16 mouse cellular contexts compared by ENCODE assay signal in genomic region chr11:75861653-75862052, GRCm38 (mm10).
DNase-seq lines count a peak whose midpoint lies in the region; ATAC-seq and TF ChIP-seq lines count a peak whose summit lies in the region.
"Had no signal": no experiment of that assay in that cellular context is flagged by ENCODE, and none has a peak within 500 bp of the region (broad histone marks: within the 10 kb centered on the region; RNA-seq: fewer than 3 reads in every experiment).

No protein-coding gene starts in this region.

- no peak for DNase-seq in limb, embryonic 14.5 days (ENCODE audit: low spot score)
- DNase-seq in frontal cortex, postnatal 14 days (ENCODE audit: low spot score in 2 of 2) = no peak
- DNase-seq in left cerebral cortex, adult 8-10 months (ENCODE audit: low spot score in 2 of 2) = no peak
- DNase-seq in thymus, postnatal 10 days (ENCODE audit: low spot score in 2 of 2) = no peak
- DNase-seq: adrenal gland, adult 8-10 months; B cell, adult 2 months; forebrain, postnatal 0 days; heart, postnatal 14 days; thymus, postnatal 36 days had no signal

- no peak overlapping the region for H3K27ac ChIP-seq in hindbrain, embryonic 16.5 days (ENCODE audit: low read depth, low read length)
- H3K27ac ChIP-seq in hindbrain, embryonic 12.5 days = no peak overlapping the region
- H3K27ac ChIP-seq in neural tube, embryonic 13.5 days (replicated peaks) = no peak overlapping the region; the same call in 1 of the 2 replicates
- H3K27ac ChIP-seq in neural tube, embryonic 15.5 days (replicated peaks) = no peak overlapping the region
- no peak overlapping the region for H3K27ac ChIP-seq in limb, embryonic 14.5 days (replicated peaks; ENCODE audit: low read depth, low read length)
- H3K27ac ChIP-seq: liver, embryonic 14.5 days; midbrain, embryonic 10.5 days had no signal

- H3K9me3 ChIP-seq in hindbrain, embryonic 16.5 days (ENCODE audit: control insufficient read depth, low read length) = no peaks in the 10 kb centered on the region
- no peaks in the 10 kb centered on the region for H3K9me3 ChIP-seq in hindbrain, embryonic 12.5 days (replicated peaks)
- H3K9me3 ChIP-seq in neural tube, embryonic 13.5 days = no peaks in the 10 kb centered on the region
- no peaks in the 10 kb centered on the region for H3K9me3 ChIP-seq in neural tube, embryonic 15.5 days (replicated peaks)
- H3K9me3 ChIP-seq in limb, embryonic 14.5 days (ENCODE audit: control insufficient read depth, low read length) = no peaks in the 10 kb centered on the region
- H3K9me3 ChIP-seq: midbrain, embryonic 10.5 days had no signal

- 48% methylated on average over 4 of the region's 4 CpGs for WGBS in hindbrain, embryonic 16.5 days
- WGBS in hindbrain, embryonic 12.5 days = 60% methylated on average over 4 of the region's 4 CpGs
- 79% methylated on average over 4 of the region's 4 CpGs for WGBS in neural tube, embryonic 13.5 days
- WGBS in neural tube, embryonic 15.5 days = 67% methylated on average over 4 of the region's 4 CpGs
- 59% methylated on average over 4 of the region's 4 CpGs for WGBS in limb, embryonic 14.5 days

- H3K4me3 ChIP-seq in hindbrain, embryonic 16.5 days (ENCODE audit: low read length) = no peak overlapping the region
- no peak overlapping the region for H3K4me3 ChIP-seq in hindbrain, embryonic 12.5 days
- H3K4me3 ChIP-seq in neural tube, embryonic 13.5 days = no peak overlapping the region
- no peak overlapping the region for H3K4me3 ChIP-seq in neural tube, embryonic 15.5 days (replicated peaks)
- no peak overlapping the region for H3K4me3 ChIP-seq in limb, embryonic 14.5 days (replicated peaks; ENCODE audit: low read length)
- H3K4me3 ChIP-seq: erythroblast, embryonic 14.5 days; midbrain, embryonic 10.5 days had no signal

- H3K4me1 ChIP-seq in hindbrain, embryonic 16.5 days (ENCODE audit: control insufficient read depth, insufficient read depth, low read depth, low read length) = peaks cover 34% of the 10 kb centered on the region
- peaks cover 44% of the 10 kb centered on the region for H3K4me1 ChIP-seq in hindbrain, embryonic 12.5 days
- peaks cover 47% of the 10 kb centered on the region for H3K4me1 ChIP-seq in neural tube, embryonic 13.5 days (replicated peaks)
- peaks cover 51% of the 10 kb centered on the region for H3K4me1 ChIP-seq in neural tube, embryonic 15.5 days
- H3K4me1 ChIP-seq in limb, embryonic 14.5 days (ENCODE audit: control insufficient read depth, insufficient read depth, low read length) = peaks cover 27% of the 10 kb centered on the region

- no peak overlapping the region for H3K4me2 ChIP-seq in hindbrain, embryonic 16.5 days (ENCODE audit: low read length)
- no peak overlapping the region for H3K4me2 ChIP-seq in hindbrain, embryonic 12.5 days (replicated peaks)
- no peak overlapping the region for H3K4me2 ChIP-seq in neural tube, embryonic 13.5 days
- H3K4me2 ChIP-seq in neural tube, embryonic 15.5 days = no peak overlapping the region
- no peak overlapping the region for H3K4me2 ChIP-seq in limb, embryonic 14.5 days (replicated peaks; ENCODE audit: low read depth, low read length, severe bottlenecking)

- no peak for ATAC-seq in hindbrain, embryonic 16.5 days
- no peak for ATAC-seq in hindbrain, embryonic 12.5 days (ENCODE audit: low FRiP score)
- no peak for ATAC-seq in neural tube, embryonic 13.5 days (ENCODE audit: low read depth)
- no peak for ATAC-seq in neural tube, embryonic 15.5 days (ENCODE audit: low FRiP score)
- peak; percentile 9; the same call in 1 of the 2 replicates for ATAC-seq in limb, embryonic 14.5 days (ENCODE audit: low FRiP score, low read depth)
- ATAC-seq: forebrain, postnatal 0 days had no signal

- no peaks in the 10 kb centered on the region for H3K27me3 ChIP-seq in hindbrain, embryonic 16.5 days (replicated peaks; ENCODE audit: control insufficient read depth, insufficient read depth, low read length)
- H3K27me3 ChIP-seq in hindbrain, embryonic 12.5 days = no peaks in the 10 kb centered on the region
- no peaks in the 10 kb centered on the region for H3K27me3 ChIP-seq in neural tube, embryonic 13.5 days
- no peaks in the 10 kb centered on the region for H3K27me3 ChIP-seq in neural tube, embryonic 15.5 days (replicated peaks)
- no peaks in the 10 kb centered on the region for H3K27me3 ChIP-seq in limb, embryonic 14.5 days (ENCODE audit: control insufficient read depth, insufficient read depth, low read length)

- TF ChIP-seq POLR2A in limb, embryonic 14.5 days (IDR thresholded peaks at IDR 0.05; ENCODE audit: borderline replicate concordance, extremely low read depth, insufficient read depth, insufficient read length) = no peak

- peak overlapping the region; percentile 46; the same call in 1 of the 2 replicates for H3K9ac ChIP-seq in hindbrain, embryonic 16.5 days (ENCODE audit: low read depth, low read length)
- no peak overlapping the region for H3K9ac ChIP-seq in hindbrain, embryonic 12.5 days
- 0 out of 2 replicates have a peak overlapping the region, but pooled peaks have one; percentile 8 for H3K9ac ChIP-seq in neural tube, embryonic 13.5 days
- no peak overlapping the region for H3K9ac ChIP-seq in neural tube, embryonic 15.5 days (replicated peaks)
- H3K9ac ChIP-seq in limb, embryonic 14.5 days (ENCODE audit: low read depth, low read length, severe bottlenecking) = no peak overlapping the region
- H3K9ac ChIP-seq: forebrain, postnatal 0 days; liver, embryonic 14.5 days had no signal

- no peaks in the 10 kb centered on the region for H3K36me3 ChIP-seq in hindbrain, embryonic 16.5 days (ENCODE audit: control insufficient read depth, insufficient read depth, low read length)
- no peaks in the 10 kb centered on the region for H3K36me3 ChIP-seq in hindbrain, embryonic 12.5 days
- no peaks in the 10 kb centered on the region for H3K36me3 ChIP-seq in neural tube, embryonic 13.5 days
- no peaks in the 10 kb centered on the region for H3K36me3 ChIP-seq in neural tube, embryonic 15.5 days
- H3K36me3 ChIP-seq in limb, embryonic 14.5 days (ENCODE audit: control insufficient read depth, insufficient read depth, low read length) = no peaks in the 10 kb centered on the region
- H3K36me3 ChIP-seq: midbrain, embryonic 10.5 days had no signal

Comparison
In these comparisons a context has a peak if more than half of its experiments do, and no peak if none do; other contexts are left out.
1. H3K9ac ChIP-seq: peak in hindbrain, embryonic 16.5 days (single experiment) and neural tube, embryonic 13.5 days (single experiment); none in hindbrain, embryonic 12.5 days (single experiment), neural tube, embryonic 15.5 days (single experiment) and limb, embryonic 14.5 days (single experiment).